Mouse (Mus musculus) yolk sac, embryonic 10.5 days (tissue): ENCODE results near the gene Gsta3.
"Not testable (repeated sequence)": the region's sequence is repeated elsewhere in the genome, so short reads cannot be mapped to it uniquely, and the experiment has no call there.

Experiments used
- DNase-seq: peaks from one replicate; pipeline ENCODE4 v3.0.0-alpha.2; 2017; ENCODE audit warnings: low spot score

Gsta3 gene

GRCm38 (mm10) chr1:21239911-21240898 lies at the start of gene Gsta3:
Gsta3 (plus strand) TSS chr1:21240589.
- peak; percentile 45 for DNase-seq

- no peak for DNase-seq
Measured at GRCm38 (mm10) chr1:21206241-21206640, 34.1 kb upstream of the Gsta3 start.

- DNase-seq: not testable (repeated sequence)
Measured at GRCm38 (mm10) chr1:21213537-21213936, 26.9 kb upstream of the Gsta3 start.

GRCm38 (mm10) chr1:21213991-21214692 lies 26.2 kb upstream of the Gsta3 start:
- not testable (repeated sequence) for DNase-seq

GRCm38 (mm10) chr1:21218489-21218919 lies 21.9 kb upstream of the Gsta3 start, which contains the start of gene Tmem14a:
Tmem14a (plus strand) TSS chr1:21218575.
- DNase-seq: peak; percentile 87

GRCm38 (mm10) chr1:21227756-21228395 lies 12.5 kb upstream of the Gsta3 start:
- DNase-seq: no peak

- DNase-seq: peak; percentile 62
Measured at GRCm38 (mm10) chr1:21228740-21229722, 11.4 kb upstream of the Gsta3 start.

GRCm38 (mm10) chr1:21230376-21230775 lies 10.0 kb upstream of the Gsta3 start:
- no peak for DNase-seq

GRCm38 (mm10) chr1:21231744-21232464 lies 8.5 kb upstream of the Gsta3 start:
- DNase-seq: no peak

- no peak for DNase-seq
Measured at GRCm38 (mm10) chr1:21232516-21232915, 7.9 kb upstream of the Gsta3 start.

- DNase-seq: no peak
Measured at GRCm38 (mm10) chr1:21235359-21235758, 5.0 kb upstream of the Gsta3 start.

- no peak for DNase-seq
Measured at GRCm38 (mm10) chr1:21241096-21241495, 707 bp downstream of the Gsta3 start.

GRCm38 (mm10) chr1:21244290-21244960 lies 4.0 kb downstream of the Gsta3 start:
- DNase-seq: no peak

- DNase-seq: no peak
Measured at GRCm38 (mm10) chr1:21246136-21246535, 5.7 kb downstream of the Gsta3 start.

- DNase-seq: no peak
Measured at GRCm38 (mm10) chr1:21247896-21248295, 7.5 kb downstream of the Gsta3 start.

- no peak for DNase-seq
Measured at GRCm38 (mm10) chr1:21248560-21249390, 8.4 kb downstream of the Gsta3 start.

- peak; percentile 6 for DNase-seq
Measured at GRCm38 (mm10) chr1:21251661-21252060, 11.3 kb downstream of the Gsta3 start.

GRCm38 (mm10) chr1:21252566-21253302 lies 12.3 kb downstream of the Gsta3 start:
- peak; percentile 25 for DNase-seq
